In the genomic region with DNA sequence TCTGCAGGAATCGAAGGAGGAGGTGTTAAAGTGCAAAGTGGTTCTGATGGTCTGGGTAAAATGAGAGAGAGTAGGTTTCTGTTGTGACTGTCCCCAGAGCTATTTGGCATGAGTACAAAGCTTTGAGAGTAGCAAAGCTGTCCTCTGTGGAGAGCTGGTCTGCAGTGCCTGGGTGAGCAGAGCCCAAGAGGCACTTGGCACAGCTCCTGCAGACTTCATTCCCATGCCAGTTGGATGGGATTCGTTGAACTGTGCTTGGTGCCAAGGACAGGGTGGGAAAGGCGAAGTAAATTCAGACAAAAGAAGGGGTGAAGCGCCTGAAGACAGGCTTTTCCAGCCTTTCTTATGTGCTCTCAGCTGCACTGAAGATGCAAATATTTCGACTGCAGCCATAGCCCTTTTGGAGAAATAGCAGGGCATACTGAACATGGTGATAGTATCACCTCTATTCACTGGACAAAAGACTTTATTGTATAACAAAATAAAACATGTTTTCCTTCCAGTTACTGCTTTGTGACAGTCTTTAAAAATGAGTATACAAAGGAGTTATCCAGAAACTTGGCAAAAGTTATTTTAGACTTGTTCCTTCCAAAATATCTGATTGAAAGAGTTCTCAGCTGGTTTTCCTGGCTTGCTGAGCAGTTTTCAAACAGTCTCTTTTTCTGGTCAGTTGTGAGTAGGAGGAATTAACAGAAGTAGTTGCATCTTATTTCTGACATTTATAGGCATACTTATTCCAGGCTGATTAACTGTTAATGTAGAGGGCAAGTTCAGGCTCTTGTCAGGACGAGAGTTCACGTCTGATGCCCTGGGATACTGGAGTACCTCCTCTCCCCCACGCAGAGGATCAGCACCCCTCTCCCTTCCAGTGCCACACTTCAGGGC, we compare ENCODE assay signal across 9 mouse cellular contexts. TPM values are rescaled to one million over a fixed set of nuclear protein-coding genes. Genes with fewer than 3 reads are reported as not detected.
A peak's percentile ranks its signal among the peaks of the same experiment; 100 is the strongest.
DNase-seq lines count a peak whose midpoint lies in the region; ATAC-seq and TF ChIP-seq lines count a peak whose summit lies in the region.
"Had no signal": no experiment of that assay in that cellular context is flagged by ENCODE, and none has a peak within 500 bp of the region (broad histone marks: within the 10 kb centered on the region; RNA-seq: fewer than 3 reads in every experiment).

No protein-coding gene starts in this region.

- intact Hi-C loops in gastrocnemius, postnatal 36 days (cut with DNase I) = no loop called here

- H3K36me3 ChIP-seq in hindbrain, embryonic 15.5 days = no peaks in the 10 kb centered on the region
- H3K36me3 ChIP-seq in hindbrain, embryonic 11.5 days (ENCODE audit: control insufficient read depth, insufficient read depth, low read length) = no peaks in the 10 kb centered on the region
- no peaks in the 10 kb centered on the region for H3K36me3 ChIP-seq in thymus, adult 2 months (ENCODE audit: control insufficient read depth, insufficient read depth, low read length)

- no peaks in the 10 kb centered on the region for H3K9me3 ChIP-seq in hindbrain, embryonic 15.5 days
- no peaks in the 10 kb centered on the region for H3K9me3 ChIP-seq in hindbrain, embryonic 11.5 days (ENCODE audit: control insufficient read depth, low read length)
- H3K9me3 ChIP-seq: megakaryocyte, embryonic 14.5 days had no signal

- no peak for TF ChIP-seq CTCF in thymus, adult 2 months (IDR thresholded peaks at IDR 0.05; ENCODE audit: borderline replicate concordance, control insufficient read depth, extremely low read depth, insufficient read depth, low read length, poor library complexity)

- peak overlapping the region; percentile 40 for H3K27ac ChIP-seq in hindbrain, embryonic 15.5 days (replicated peaks)
- H3K27ac ChIP-seq in hindbrain, embryonic 11.5 days (ENCODE audit: low read depth, low read length) = no peak overlapping the region
- no peak overlapping the region for H3K27ac ChIP-seq in thymus, adult 2 months (ENCODE audit: control insufficient read depth, insufficient read depth, low read length)

- TF ChIP-seq POLR2A in thymus, adult 2 months (IDR thresholded peaks at IDR 0.05; ENCODE audit: control insufficient read depth, extremely low read depth, insufficient read depth, low read length, poor library complexity) = no peak

- H3K4me1 ChIP-seq in hindbrain, embryonic 15.5 days (replicated peaks) = no peaks in the 10 kb centered on the region
- no peaks in the 10 kb centered on the region for H3K4me1 ChIP-seq in hindbrain, embryonic 11.5 days (replicated peaks; ENCODE audit: control insufficient read depth, insufficient read depth, low read length)
- no peaks in the 10 kb centered on the region for H3K4me1 ChIP-seq in thymus, adult 2 months (replicated peaks; ENCODE audit: control insufficient read depth, insufficient read depth, low read length)
- H3K4me1 ChIP-seq: megakaryocyte, embryonic 14.5 days had no signal

- ATAC-seq in hindbrain, embryonic 15.5 days (ENCODE audit: low FRiP score, low read depth) = peak; percentile 98
- no peak for ATAC-seq in hindbrain, embryonic 11.5 days (ENCODE audit: low FRiP score)
- ATAC-seq in megakaryocyte-erythroid progenitor cell, adult 5-6 weeks (replicated peaks; ENCODE audit: low FRiP score, low TSS enrichment, poor library complexity, severe bottlenecking) = no peak

- H3K9ac ChIP-seq in hindbrain, embryonic 15.5 days = no peak overlapping the region
- no peak overlapping the region for H3K9ac ChIP-seq in hindbrain, embryonic 11.5 days (ENCODE audit: low read depth, low read length)

- DNase-seq in hindbrain, embryonic 11.5 days (ENCODE audit: low spot score) = no peak
- DNase-seq in cerebellum, adult 11-12 months = peak; percentile 65
- DNase-seq in gastrocnemius, postnatal 36 days = peak; percentile 15 to 18
- peak; percentile 30 to 73 for DNase-seq in left cerebral cortex, adult 9 months (ENCODE audit: low spot score in 2 of 2)
- DNase-seq in right cerebral cortex, adult 2 months (ENCODE audit: low spot score in 2 of 2) = peak; percentile 48 to 53
- no peak for DNase-seq in thymus, adult 2 months

- no peak overlapping the region for H3K4me2 ChIP-seq in hindbrain, embryonic 15.5 days
- no peak overlapping the region for H3K4me2 ChIP-seq in hindbrain, embryonic 11.5 days (replicated peaks; ENCODE audit: low read depth, low read length)

- H3K27me3 ChIP-seq in hindbrain, embryonic 15.5 days = no peaks in the 10 kb centered on the region
- H3K27me3 ChIP-seq in hindbrain, embryonic 11.5 days (ENCODE audit: control insufficient read depth, insufficient read depth, low read length) = no peaks in the 10 kb centered on the region
- H3K27me3 ChIP-seq in thymus, adult 2 months (ENCODE audit: control insufficient read depth, insufficient read depth, low read length) = no peaks in the 10 kb centered on the region
- H3K27me3 ChIP-seq: megakaryocyte, embryonic 14.5 days had no signal

- 52% methylated on average over 8 of the region's 8 CpGs for WGBS in hindbrain, embryonic 15.5 days
- WGBS in hindbrain, embryonic 11.5 days = 78% methylated on average over 8 of the region's 8 CpGs
- 84% methylated on average over 8 of the region's 8 CpGs for WGBS in thymus, adult 2 months

- H3K4me3 ChIP-seq in hindbrain, embryonic 15.5 days = no peak overlapping the region
- no peak overlapping the region for H3K4me3 ChIP-seq in hindbrain, embryonic 11.5 days (ENCODE audit: low read depth, low read length)
- no peak overlapping the region for H3K4me3 ChIP-seq in thymus, adult 2 months (ENCODE audit: control insufficient read depth, insufficient read depth, low read length)
- H3K4me3 ChIP-seq: megakaryocyte, embryonic 14.5 days had no signal

RNA-seq across cellular contexts. Expression of a gene that starts 48.9 kb away (rescaled TPM):
- 142 and 153 TPM in 2 replicates for polyA plus RNA-seq in hindbrain, embryonic 15.5 days (2015; fragmentation: Nextera tagmentation; extraction: Ambion mirVana)
- polyA plus RNA-seq in hindbrain, embryonic 11.5 days (2014; fragmentation: Nextera tagmentation; extraction: Ambion mirVana) = 114 and 119 TPM in 2 replicates
- total RNA-seq in gastrocnemius, postnatal 36 days (2021) = 10 to 100 TPM; 30.4 to 33.1 TPM
- polyA plus RNA-seq in thymus, adult 2 months (2012; rRNA removed) = 17.4 and 17.8 TPM in 2 replicates
- total RNA-seq in megakaryocyte-erythroid progenitor cell, adult 5-6 weeks (2014; fragmentation: Nextera tagmentation) = 47.5 and 56.5 TPM in 2 replicates
- 55.2 and 67.6 TPM in 2 replicates for total RNA-seq in megakaryocyte-erythroid progenitor cell, adult 5-6 weeks (2017)

Comparison
In these comparisons a context has a peak if more than half of its experiments do, and no peak if none do; other contexts are left out.
1. DNase-seq: peak in cerebellum, adult 11-12 months (single experiment), gastrocnemius, postnatal 36 days (2 of 2), left cerebral cortex, adult 9 months (2 of 2) and right cerebral cortex, adult 2 months (2 of 2); none in hindbrain, embryonic 11.5 days (single experiment) and thymus, adult 2 months (single experiment).